In genomic region chr10:42089235-42089625, GRCm38 (mm10) we compare ENCODE assay signal across 8 mouse cellular contexts.
DNase-seq lines count a peak whose midpoint lies in the region; ATAC-seq lines count a peak whose summit lies in the region.

No protein-coding gene starts in this region.

- H3K4me3 ChIP-seq in hindbrain, embryonic 13.5 days, result no peak overlapping the region

- no peaks in the 10 kb centered on the region for H3K27me3 ChIP-seq in hindbrain, embryonic 13.5 days

- no peaks in the 10 kb centered on the region for H3K36me3 ChIP-seq in hindbrain, embryonic 13.5 days

- H3K9me3 ChIP-seq in hindbrain, embryonic 13.5 days, result no peaks in the 10 kb centered on the region

- 27% methylated on average over 3 of the region's 3 CpGs for WGBS in hindbrain, embryonic 13.5 days

- H3K9ac ChIP-seq in hindbrain, embryonic 13.5 days, result no peak overlapping the region

- peaks cover 26% of the 10 kb centered on the region for H3K4me1 ChIP-seq in hindbrain, embryonic 13.5 days (replicated peaks)

- ATAC-seq in hindbrain, embryonic 13.5 days (ENCODE audit: low FRiP score), result no peak
- peak; percentile 85 for ATAC-seq in megakaryocyte, adult 5-6 weeks (ENCODE audit: poor library complexity, severe bottlenecking)

- peak overlapping the region; percentile 62; the same call in 1 of the 2 replicates for H3K27ac ChIP-seq in hindbrain, embryonic 13.5 days

- DNase-seq in embryo, embryonic 11 days, result peak; percentile 52
- no peak for DNase-seq in embryo, embryonic 9.5 days (ENCODE audit: extremely low spot score)
- peak; percentile 9 for DNase-seq in T-cell, adult 2 months (ENCODE audit: low spot score)
- peak; percentile 80 for DNase-seq in gastrocnemius, postnatal 10 days
- DNase-seq in layer of hippocampus, postnatal 14 days (ENCODE audit: low spot score in 2 of 2), result peak; percentile 21 to 66
- peak; percentile 68 for DNase-seq in thymus, postnatal 25 days

- H3K4me2 ChIP-seq in hindbrain, embryonic 13.5 days, result no peak overlapping the region
